In genomic region chr2:5941861-5942415, GRCm38 (mm10) we compare ENCODE assay signal across 8 mouse cellular contexts. TPM values are rescaled to one million over a fixed set of nuclear protein-coding genes. Genes with fewer than 3 reads are reported as not detected.
DNase-seq lines count a peak whose midpoint lies in the region; ATAC-seq and TF ChIP-seq lines count a peak whose summit lies in the region.

No protein-coding gene starts in this region.

- DNase-seq in forebrain, postnatal 0 days = no peak
- DNase-seq in yolk sac, embryonic 10.5 days (ENCODE audit: low spot score) = no peak
- DNase-seq in urinary bladder, postnatal 36 days (ENCODE audit: low spot score in 2 of 2) = no peak
- DNase-seq in layer of hippocampus, adult 9-11 months = no peak

- TF ChIP-seq POLR2A in ES-Bruce4 (IDR thresholded peaks at IDR 0.05; ENCODE audit: insufficient read depth, low read length) = no peak

- no peak for TF ChIP-seq EP300 in ES-Bruce4 (IDR thresholded peaks at IDR 0.05; ENCODE audit: insufficient read depth, low read depth, low read length)

- peaks cover 60% of the 10 kb centered on the region for H3K4me1 ChIP-seq in erythroblast, embryonic 14.5 days (ENCODE audit: control insufficient read depth)
- peaks cover 2% of the 10 kb centered on the region for H3K4me1 ChIP-seq in ES-Bruce4 (ENCODE audit: control insufficient read depth, insufficient read depth, low read length)
- 0 out of 2 replicates have a peak, but pooled peaks cover 5% of the 10 kb centered on the region for H3K4me1 ChIP-seq in forebrain, postnatal 0 days (ENCODE audit: insufficient read depth)
- H3K4me1 ChIP-seq in liver, embryonic 15.5 days (replicated peaks) = peaks cover 51% of the 10 kb centered on the region

- H3K27ac ChIP-seq in ES-Bruce4 (ENCODE audit: insufficient read depth, low read length) = no peak overlapping the region
- peak overlapping the region; percentile 62 for H3K27ac ChIP-seq in forebrain, postnatal 0 days (ENCODE audit: low read depth, low read length)
- H3K27ac ChIP-seq in liver, embryonic 15.5 days (replicated peaks) = peak overlapping the region; percentile 59; the same call in 1 of the 2 replicates

- H3K36me3 ChIP-seq in erythroblast, embryonic 14.5 days (ENCODE audit: control insufficient read depth) = no peaks in the 10 kb centered on the region
- H3K36me3 ChIP-seq in ES-Bruce4 (ENCODE audit: control insufficient read depth, insufficient read depth, low read length, poor library complexity, severe bottlenecking) = no peaks in the 10 kb centered on the region
- H3K36me3 ChIP-seq in forebrain, postnatal 0 days (ENCODE audit: insufficient read depth) = no peaks in the 10 kb centered on the region
- H3K36me3 ChIP-seq in liver, embryonic 15.5 days (replicated peaks) = no peaks in the 10 kb centered on the region

- H3K9me3 ChIP-seq in erythroblast, embryonic 14.5 days (ENCODE audit: control insufficient read depth, low read length) = no peaks in the 10 kb centered on the region
- no peaks in the 10 kb centered on the region for H3K9me3 ChIP-seq in ES-Bruce4 (replicated peaks; ENCODE audit: control insufficient read depth, insufficient read depth, low read length, poor library complexity, severe bottlenecking)
- no peaks in the 10 kb centered on the region for H3K9me3 ChIP-seq in forebrain, postnatal 0 days (ENCODE audit: low read length)
- no peaks in the 10 kb centered on the region for H3K9me3 ChIP-seq in liver, embryonic 15.5 days (replicated peaks)

- no peak for ATAC-seq in erythroblast, adult 5-6 weeks (replicated peaks; ENCODE audit: low FRiP score, poor library complexity, severe bottlenecking)
- no peak for ATAC-seq in forebrain, postnatal 0 days
- ATAC-seq in liver, embryonic 15.5 days (ENCODE audit: insufficient read depth) = no peak

- 60% methylated on average over 11 of the region's 11 CpGs for WGBS in forebrain, postnatal 0 days
- WGBS in liver, embryonic 15.5 days (ENCODE audit: insufficient replicate concordance) = 57% methylated on average over 11 of the region's 11 CpGs

- TF ChIP-seq CTCF in ES-Bruce4 (IDR thresholded peaks at IDR 0.05; ENCODE audit: low read depth, low read length) = no peak
- no peak for TF ChIP-seq CTCF in forebrain, postnatal 0 days (IDR thresholded peaks at IDR 0.05; ENCODE audit: low read depth)

- no peaks in the 10 kb centered on the region for H3K27me3 ChIP-seq in erythroblast, embryonic 14.5 days (ENCODE audit: control insufficient read depth)
- H3K27me3 ChIP-seq in ES-Bruce4 (ENCODE audit: control insufficient read depth, insufficient read depth, low read length, poor library complexity, severe bottlenecking) = no peaks in the 10 kb centered on the region
- H3K27me3 ChIP-seq in forebrain, postnatal 0 days (ENCODE audit: insufficient read depth, low read length) = no peaks in the 10 kb centered on the region
- no peaks in the 10 kb centered on the region for H3K27me3 ChIP-seq in liver, embryonic 15.5 days

- H3K4me3 ChIP-seq in erythroblast, embryonic 14.5 days (replicated peaks) = peak overlapping the region; percentile 75
- peak overlapping the region; percentile 81 for H3K4me3 ChIP-seq in ES-Bruce4 (ENCODE audit: low read depth, low read length)
- H3K4me3 ChIP-seq in forebrain, postnatal 0 days (ENCODE audit: low read depth, low read length) = peak overlapping the region; percentile 61
- H3K4me3 ChIP-seq in liver, embryonic 15.5 days (replicated peaks) = peak overlapping the region; percentile 65

- peak overlapping the region; percentile 68 for H3K4me2 ChIP-seq in forebrain, postnatal 0 days (ENCODE audit: low read depth)
- H3K4me2 ChIP-seq in liver, embryonic 15.5 days = peak overlapping the region; percentile 91

- peak overlapping the region; percentile 77 for H3K9ac ChIP-seq in ES-Bruce4 (ENCODE audit: low read depth, poor library complexity, severe bottlenecking)
- H3K9ac ChIP-seq in forebrain, postnatal 0 days = peak overlapping the region; percentile 73
- H3K9ac ChIP-seq in liver, embryonic 15.5 days = peak overlapping the region; percentile 60

RNA-seq across cellular contexts. Expression of gene Dhtkd1, which starts 0.7 kb away (rescaled TPM):
- not detected in 2 replicates for polyA plus RNA-seq in erythroblast, embryonic 14.5 days (2012)
- 8.8 TPM in 1 of 2 replicates, not detected in the other for total RNA-seq in erythroblast, adult 5-6 weeks (2015; ENCODE audit: low replicate concordance)
- total RNA-seq in erythroblast, adult 5-6 weeks (2017; ENCODE audit: low replicate concordance) = 0.28 and 4.4 TPM in 2 replicates
- 13.9 and 17.0 TPM in 2 replicates for polyA plus RNA-seq in ES-Bruce4 (2011; ENCODE audit: insufficient read depth, insufficient read length, low read depth, missing spikeins)
- total RNA-seq in forebrain, postnatal 0 days (2014; rRNA removed) = 8.0 and 13.1 TPM in 2 replicates
- polyA plus RNA-seq in forebrain, postnatal 0 days (2015; fragmentation: Nextera tagmentation; extraction: Ambion mirVana) = 2.1 and 3.7 TPM in 2 replicates
- 3.5 and 4.0 TPM in 2 replicates for polyA plus RNA-seq in liver, embryonic 15.5 days (2015; fragmentation: Nextera tagmentation; extraction: Ambion mirVana)

RNA-seq across cellular contexts. Expression of gene Upf2, which starts 9.3 kb away (rescaled TPM):
- polyA plus RNA-seq in erythroblast, embryonic 14.5 days (2012) = 0.49 and 0.56 TPM in 2 replicates
- total RNA-seq in erythroblast, adult 5-6 weeks (2015; ENCODE audit: low replicate concordance) = 19.0 and 20.4 TPM in 2 replicates
- 25.4 and 25.6 TPM in 2 replicates for total RNA-seq in erythroblast, adult 5-6 weeks (2017; ENCODE audit: low replicate concordance)
- 44.4 and 47.9 TPM in 2 replicates for polyA plus RNA-seq in ES-Bruce4 (2011; ENCODE audit: insufficient read depth, insufficient read length, low read depth, missing spikeins)
- total RNA-seq in forebrain, postnatal 0 days (2014; rRNA removed) = 9.8 and 11.1 TPM in 2 replicates
- 3.3 and 4.1 TPM in 2 replicates for polyA plus RNA-seq in forebrain, postnatal 0 days (2015; fragmentation: Nextera tagmentation; extraction: Ambion mirVana)
- polyA plus RNA-seq in liver, embryonic 15.5 days (2015; fragmentation: Nextera tagmentation; extraction: Ambion mirVana) = 3.7 TPM in 2 replicates

RNA-seq across cellular contexts. Expression of gene Sec61a2, which starts 46.7 kb away (rescaled TPM):
- polyA plus RNA-seq in erythroblast, embryonic 14.5 days (2012) = 0.04 and 0.07 TPM in 2 replicates
- 2.1 and 22.7 TPM in 2 replicates for total RNA-seq in erythroblast, adult 5-6 weeks (2015; ENCODE audit: low replicate concordance)
- total RNA-seq in erythroblast, adult 5-6 weeks (2017; ENCODE audit: low replicate concordance) = 6.7 and 8.9 TPM in 2 replicates
- polyA plus RNA-seq in ES-Bruce4 (2011; ENCODE audit: insufficient read depth, insufficient read length, low read depth, missing spikeins) = 103 and 106 TPM in 2 replicates
- 84.7 and 109 TPM in 2 replicates for total RNA-seq in forebrain, postnatal 0 days (2014; rRNA removed)
- polyA plus RNA-seq in forebrain, postnatal 0 days (2015; fragmentation: Nextera tagmentation; extraction: Ambion mirVana) = 84.6 and 94.5 TPM in 2 replicates
- 11.6 and 13.1 TPM in 2 replicates for polyA plus RNA-seq in liver, embryonic 15.5 days (2015; fragmentation: Nextera tagmentation; extraction: Ambion mirVana)

Comparison
In these comparisons a context has a peak if more than half of its experiments do, and no peak if none do; other contexts are left out.
1. RNA of gene Sec61a2, which starts 46.7 kb away (polyA plus RNA-seq): 103 to 106 TPM in ES-Bruce4, 84.6 to 94.5 TPM in forebrain, postnatal 0 days and 11.6 to 13.1 TPM in liver, embryonic 15.5 days; 0.04 to 0.07 TPM in erythroblast, embryonic 14.5 days; every median in the first group is over 10 times any median in the second.
2. Peak in every context shown above with its lines, with median percentiles within 50 percentile points of each other: H3K4me3 ChIP-seq and H3K9ac ChIP-seq.